ENCODE assay signal across 8 mouse cellular contexts in genomic region chr5:110879584-110880374, GRCm38 (mm10). TPM values are rescaled to one million over a fixed set of nuclear protein-coding genes. Genes with fewer than 3 reads are reported as not detected.
DNase-seq lines count a peak whose midpoint lies in the region; ATAC-seq and TF ChIP-seq lines count a peak whose summit lies in the region.

Ttc28 (plus strand) TSS chr5:110879803.

- DNase-seq in CD4-positive helper T cell, adult 2 months (ENCODE audit: low read depth, low spot score) = peak; percentile 84
- DNase-seq in brain, adult 2 months (ENCODE audit: low read depth, low spot score) = peak; percentile 91
- peak; percentile 92 for DNase-seq in heart, embryonic 10.5 days (ENCODE audit: low spot score)
- peak; percentile 87 for DNase-seq in liver
- DNase-seq in spleen, postnatal 4 days (ENCODE audit: low spot score in 2 of 2) = peak; percentile 83 to 91

- peak; percentile 91 for ATAC-seq in kidney, embryonic 15.5 days (replicated peaks; ENCODE audit: low FRiP score)

- peak within 1 kb of the TSS; percentile 74 for H3K4me3 ChIP-seq in embryonic fibroblast, embryonic 13.5 days (ENCODE audit: insufficient read depth, low read length)
- peak within 1 kb of the TSS; percentile 94 for H3K4me3 ChIP-seq in heart, embryonic 10.5 days
- peak within 1 kb of the TSS; percentile 89 for H3K4me3 ChIP-seq in kidney, embryonic 15.5 days (replicated peaks)
- peak within 1 kb of the TSS; percentile 31 for H3K4me3 ChIP-seq in myocyte

- no peaks in the 10 kb centered on the region for H3K4me1 ChIP-seq in embryonic fibroblast, embryonic 13.5 days (ENCODE audit: control insufficient read depth, insufficient read depth, low read length)
- H3K4me1 ChIP-seq in heart, embryonic 10.5 days = peaks cover 24% of the 10 kb centered on the region
- peaks cover 18% of the 10 kb centered on the region; the same call in 1 of the 2 replicates for H3K4me1 ChIP-seq in kidney, embryonic 15.5 days

- H3ac ChIP-seq in myocyte (ENCODE audit: control insufficient read depth, insufficient read length) = peak within 1 kb of the TSS; percentile 84

- peak; percentile 59 for TF ChIP-seq POLR2A in embryonic fibroblast, embryonic 13.5 days (IDR thresholded peaks at IDR 0.05; ENCODE audit: low read depth, low read length)
- peak; percentile 86 for TF ChIP-seq POLR2A in myocyte (IDR thresholded peaks at IDR 0.05; ENCODE audit: insufficient read length, low read depth)

- no peak within 1 kb of the TSS for H3K27ac ChIP-seq in embryonic fibroblast, embryonic 13.5 days (ENCODE audit: insufficient read depth, low read length)
- peak within 1 kb of the TSS; percentile 96 for H3K27ac ChIP-seq in heart, embryonic 10.5 days
- H3K27ac ChIP-seq in kidney, embryonic 15.5 days = peak within 1 kb of the TSS; percentile 75

- H3K27me3 ChIP-seq in heart, embryonic 10.5 days (ENCODE audit: insufficient read depth, poor library complexity, severe bottlenecking) = no peaks in the 10 kb centered on the region
- no peaks in the 10 kb centered on the region for H3K27me3 ChIP-seq in kidney, embryonic 15.5 days
- no peaks in the 10 kb centered on the region for H3K27me3 ChIP-seq in myocyte (ENCODE audit: control insufficient read depth, insufficient read depth, insufficient read length)

- WGBS in heart, embryonic 10.5 days = under 1% methylated on average over 101 of the region's 101 CpGs
- WGBS in kidney, embryonic 15.5 days = under 1% methylated on average over 77 of the region's 101 CpGs

- no peaks in the 10 kb centered on the region for H3K9me3 ChIP-seq in heart, embryonic 10.5 days
- H3K9me3 ChIP-seq in kidney, embryonic 15.5 days (replicated peaks) = no peaks in the 10 kb centered on the region

- TF ChIP-seq CTCF in embryonic fibroblast, embryonic 13.5 days (IDR thresholded peaks at IDR 0.05; ENCODE audit: borderline replicate concordance, insufficient read depth, low read length) = no peak

- H3K79me2 ChIP-seq in myocyte (ENCODE audit: control insufficient read depth, insufficient read depth) = no peaks in the 10 kb centered on the region

- H3K36me3 ChIP-seq in heart, embryonic 10.5 days = peaks cover 10% of the 10 kb centered on the region; the same call in 1 of the 2 replicates
- H3K36me3 ChIP-seq in kidney, embryonic 15.5 days = no peaks in the 10 kb centered on the region
- H3K36me3 ChIP-seq in myocyte (ENCODE audit: control insufficient read depth, insufficient read depth) = no peaks in the 10 kb centered on the region

- peak within 1 kb of the TSS; percentile 86 for H3K9ac ChIP-seq in kidney, embryonic 15.5 days

- peak within 1 kb of the TSS; percentile 88 for H3K4me2 ChIP-seq in kidney, embryonic 15.5 days
- H3K4me2 ChIP-seq in myocyte (ENCODE audit: low read depth) = peak within 1 kb of the TSS; percentile 89

TF ChIP-seq in myocyte, 11 proteins besides CTCF, POLR2A, EP300 and RAD21:
- TF ChIP-seq MYOD1 (IDR thresholded peaks at IDR 0.05; ENCODE audit: control insufficient read depth in 1 of 3, insufficient read length in 2 of 3, low read depth in 2 of 3) (peak in 1 of 3 experiments; percentile 12), MYOG (IDR thresholded peaks at IDR 0.05; ENCODE audit: control insufficient read depth in 1 of 3, insufficient read depth in 1 of 3, insufficient read length in 2 of 3, low read depth in 2 of 3) (no peak), POLR2AphosphoS2 (IDR thresholded peaks at IDR 0.05; ENCODE audit: insufficient read length, low read depth) (peak; percentile 70)

RNA-seq across cellular contexts. Expression of gene Ttc28, which starts in this region (rescaled TPM):
- polyA plus RNA-seq in embryonic fibroblast, embryonic 13.5 days (2011; ENCODE audit: insufficient read length, low read depth, missing spikeins) = 34.4 and 35.0 TPM in 2 replicates
- polyA plus RNA-seq in heart, embryonic 10.5 days (2016; fragmentation: Nextera tagmentation; extraction: Ambion mirVana) = 7.3 and 10.9 TPM in 2 replicates
- 13.9 and 14.4 TPM in 2 replicates for polyA plus RNA-seq in kidney, embryonic 15.5 days (2015; fragmentation: Nextera tagmentation; extraction: Ambion mirVana)
- 8.5 TPM for polyA plus RNA-seq in myocyte (2012; fragmentation: generic; extraction: Trizol)

Comparison
In these comparisons a context has a peak if more than half of its experiments do, and no peak if none do; other contexts are left out.
1. H3K4me3 ChIP-seq: peak in every context shown above with its lines; median percentile 94 in heart, embryonic 10.5 days; 89 in kidney, embryonic 15.5 days; 74 in embryonic fibroblast, embryonic 13.5 days; 31 in myocyte.